Mouse (Mus musculus) forebrain, embryonic 12.5 days (tissue): ENCODE measurements around the gene Stx19. TPM values are rescaled to one million over a fixed set of nuclear protein-coding genes. Genes with fewer than 3 reads are reported as not detected.

Source experiments
- ATAC-seq: fragments of 200-750 bp; cut with Nextera tagmentation; 2 replicates; pipeline ENCODE4 v1.8.0; 2017; ENCODE audit warnings: moderate TSS enrichment; ENCODE audit not compliant: low FRiP score
- H3K27ac ChIP-seq: fragments of 300-500 bp; sonication (generic); 2 replicates; pipeline ENCODE4 v1.5.1; 2016; ENCODE audit warnings: mild to moderate bottlenecking
- H3K27me3 ChIP-seq: fragments of 300-500 bp; sonication (generic); 2 replicates; pipeline ENCODE4 v1.6.1; 2016; ENCODE audit warnings: mild to moderate bottlenecking
- H3K36me3 ChIP-seq: fragments of 300-500 bp; sonication (generic); replicated peaks from 2 replicates; pipeline ENCODE4 v1.6.1; 2016; ENCODE audit warnings: mild to moderate bottlenecking
- H3K4me1 ChIP-seq: fragments of 300-500 bp; sonication (generic); 2 replicates; pipeline ENCODE4 v1.6.1; 2016
- H3K4me2 ChIP-seq: fragments of 300-500 bp; sonication (generic); 2 replicates; pipeline ENCODE4 v1.6.1; 2016; ENCODE audit warnings: mild to moderate bottlenecking, moderate library complexity
- H3K4me3 ChIP-seq: fragments of 300-500 bp; sonication (generic); replicated peaks from 2 replicates; pipeline ENCODE4 v1.5.1; 2016; ENCODE audit warnings: mild to moderate bottlenecking
- H3K9ac ChIP-seq: fragments of 300-500 bp; sonication (generic); 2 replicates; pipeline ENCODE4 v1.6.1; 2016; ENCODE audit warnings: mild to moderate bottlenecking
- H3K9me3 ChIP-seq: fragments of 300-500 bp; sonication (generic); 2 replicates; pipeline ENCODE4 v1.6.1; 2016
- WGBS: fragments of 180-500 bp; shearing (Covaris S2); methylation state at CpG from one replicate; pipeline ENCODE4 v1.1.7; 2016; 5-methylcytosine and 5-hydroxymethylcytosine counted together
- polyA plus RNA-seq: library from polyadenylated mRNA; unstranded; fragments of >200 nt; fragmentation: Nextera tagmentation; extraction: Ambion mirVana; gene quantifications from 2 replicates; pipeline ENCODE4 v1.2.1, GENCODE M21; 2016

Gene Stx19
- polyA plus RNA-seq, 1 experiment from 2014 or later, result 0.64 TPM

GRCm38 (mm10) chr16:62810855-62811254, 3.6 kb upstream of the Stx19 start:
- WGBS, result 93% methylated on average over 4 of the region's 4 CpGs
- Histone ChIP-seq H3K4me1 (no peaks in the 10 kb centered on the region; the same call in 1 of the 2 replicates), H3K36me3 (no peaks in the 10 kb centered on the region), H3K27ac (no peak overlapping the region), H3K27me3 (no peaks in the 10 kb centered on the region), H3K4me3 (no peak overlapping the region), H3K9me3 (no peaks in the 10 kb centered on the region), H3K4me2 (no peak overlapping the region), H3K9ac (no peak overlapping the region)
- no peak for ATAC-seq

- H3K4me1 ChIP-seq, result no peaks in the 10 kb centered on the region
- no peaks in the 10 kb centered on the region for H3K9me3 ChIP-seq
- H3K4me2 ChIP-seq, result no peak overlapping the region
- no peaks in the 10 kb centered on the region for H3K27me3 ChIP-seq
- no peak overlapping the region for H3K27ac ChIP-seq
- H3K36me3 ChIP-seq, result no peaks in the 10 kb centered on the region
- no peak overlapping the region for H3K4me3 ChIP-seq
- no peak overlapping the region for H3K9ac ChIP-seq
- ATAC-seq, result no peak
- 72% methylated on average over 5 of the region's 5 CpGs for WGBS
Measured at GRCm38 (mm10) chr16:62813790-62814189, 686 bp upstream of the Stx19 start.

GRCm38 (mm10) chr16:62822472-62822871, 8.0 kb downstream of the Stx19 start:
- H3K9ac ChIP-seq, result no peak overlapping the region
- no peaks in the 10 kb centered on the region; the same call in 1 of the 2 replicates for H3K36me3 ChIP-seq
- WGBS, result 91% methylated on average over 6 of the region's 6 CpGs
- no peak overlapping the region for H3K4me3 ChIP-seq
- no peak overlapping the region for H3K27ac ChIP-seq
- no peak for ATAC-seq
- no peaks in the 10 kb centered on the region for H3K4me1 ChIP-seq
- H3K4me2 ChIP-seq, result no peak overlapping the region
- no peaks in the 10 kb centered on the region for H3K9me3 ChIP-seq
- H3K27me3 ChIP-seq, result no peaks in the 10 kb centered on the region

- ATAC-seq, result peak; percentile 44; the same call in 1 of the 2 replicates
- no peaks in the 10 kb centered on the region; the same call in 1 of the 2 replicates for H3K36me3 ChIP-seq
- 81% methylated on average over 12 of the region's 12 CpGs for WGBS
- no peak overlapping the region for H3K27ac ChIP-seq
- no peaks in the 10 kb centered on the region for H3K4me1 ChIP-seq
- H3K4me2 ChIP-seq, result no peak overlapping the region
- H3K27me3 ChIP-seq, result no peaks in the 10 kb centered on the region
- H3K9me3 ChIP-seq, result no peaks in the 10 kb centered on the region
- no peak overlapping the region for H3K9ac ChIP-seq
- no peak overlapping the region for H3K4me3 ChIP-seq
Measured at GRCm38 (mm10) chr16:62826156-62827001, 11.9 kb downstream of the Stx19 start.

- Histone ChIP-seq H3K27ac (no peak overlapping the region), H3K9me3 (no peaks in the 10 kb centered on the region), H3K27me3 (no peaks in the 10 kb centered on the region), H3K9ac (no peak overlapping the region), H3K4me2 (no peak overlapping the region), H3K4me1 (no peaks in the 10 kb centered on the region), H3K36me3 (no peaks in the 10 kb centered on the region), H3K4me3 (no peak overlapping the region)
- no peak for ATAC-seq
- WGBS, result 96% methylated on average over 2 of the region's 2 CpGs
Measured at GRCm38 (mm10) chr16:62832027-62832426, 17.6 kb downstream of the Stx19 start.

- 12% methylated on average over 4 of the region's 4 CpGs for WGBS
- Histone ChIP-seq H3K4me2 (no peak overlapping the region), H3K27ac (no peak overlapping the region), H3K9ac (no peak overlapping the region), H3K4me1 (no peaks in the 10 kb centered on the region), H3K9me3 (no peaks in the 10 kb centered on the region), H3K4me3 (no peak overlapping the region), H3K36me3 (no peaks in the 10 kb centered on the region), H3K27me3 (no peaks in the 10 kb centered on the region)
- peak; percentile 36; the same call in 1 of the 2 replicates for ATAC-seq
Measured at GRCm38 (mm10) chr16:62832481-62832880, 18.0 kb downstream of the Stx19 start.

GRCm38 (mm10) chr16:62834016-62834735, 19.7 kb downstream of the Stx19 start:
- Histone ChIP-seq H3K27ac (no peak overlapping the region), H3K27me3 (no peaks in the 10 kb centered on the region), H3K36me3 (no peaks in the 10 kb centered on the region), H3K4me1 (no peaks in the 10 kb centered on the region), H3K4me3 (no peak overlapping the region), H3K4me2 (no peak overlapping the region), H3K9ac (no peak overlapping the region), H3K9me3 (no peaks in the 10 kb centered on the region)
- no peak for ATAC-seq
- 64% methylated on average over 3 of the region's 3 CpGs for WGBS

- ATAC-seq, result no peak
Measured at GRCm38 (mm10) chr16:62845341-62845740, 30.9 kb downstream of the Stx19 start.

GRCm38 (mm10) chr16:62846498-62847312, 32.2 kb downstream of the Stx19 start, which contains the start of gene Arl13b:
TSS of gene Arl13b (minus strand) at chr16:62847040.
- ATAC-seq, result peak; percentile 100
- no peaks in the 10 kb centered on the region for H3K9me3 ChIP-seq
- H3K4me3 ChIP-seq, result peak within 1 kb of the TSS; percentile 87
- 0 out of 2 replicates have a peak within 1 kb of the TSS, but pooled peaks have one; percentile 66 for H3K27ac ChIP-seq
- peaks cover 12% of the 10 kb centered on the region for H3K4me1 ChIP-seq
- H3K4me2 ChIP-seq, result peak within 1 kb of the TSS; percentile 81
- H3K36me3 ChIP-seq, result no peaks in the 10 kb centered on the region
- peak within 1 kb of the TSS; percentile 82 for H3K9ac ChIP-seq
- H3K27me3 ChIP-seq, result no peaks in the 10 kb centered on the region
- WGBS, result under 1% methylated on average over 52 of the region's 52 CpGs

More at GRCm38 (mm10) chr16:62845341-62845740, 30.9 kb downstream of the Stx19 start:
- Histone ChIP-seq H3K27ac (no peak overlapping the region), H3K4me2 (no peak overlapping the region), H3K4me1 (peaks cover 12% of the 10 kb centered on the region), H3K9ac (no peak overlapping the region), H3K4me3 (no peak overlapping the region), H3K9me3 (no peaks in the 10 kb centered on the region), H3K36me3 (no peaks in the 10 kb centered on the region), H3K27me3 (no peaks in the 10 kb centered on the region)
- 91% methylated on average over 6 of the region's 6 CpGs for WGBS

GRCm38 (mm10) chr16:62852464-62853252, 38.2 kb downstream of the Stx19 start:
- no peaks in the 10 kb centered on the region; the same call in 1 of the 2 replicates for H3K27me3 ChIP-seq
- H3K4me3 ChIP-seq, result no peak overlapping the region
- H3K4me2 ChIP-seq, result no peak overlapping the region
- 0 out of 2 replicates have a peak, but pooled peaks cover 5% of the 10 kb centered on the region for H3K4me1 ChIP-seq
- no peaks in the 10 kb centered on the region for H3K36me3 ChIP-seq
- H3K9ac ChIP-seq, result no peak overlapping the region
- H3K27ac ChIP-seq, result no peak overlapping the region
- WGBS, result 85% methylated on average over 3 of the region's 3 CpGs
- no peaks in the 10 kb centered on the region for H3K9me3 ChIP-seq
- no peak for ATAC-seq

- Histone ChIP-seq H3K27ac (no peak overlapping the region), H3K4me1 (0 out of 2 replicates have a peak, but pooled peaks cover 5% of the 10 kb centered on the region), H3K9ac (peak overlapping the region; percentile 76), H3K36me3 (no peaks in the 10 kb centered on the region), H3K9me3 (no peaks in the 10 kb centered on the region), H3K27me3 (no peaks in the 10 kb centered on the region; the same call in 1 of the 2 replicates), H3K4me2 (peak overlapping the region; percentile 82), H3K4me3 (peak overlapping the region; percentile 56)
- ATAC-seq, result peak; percentile 36; the same call in 1 of the 2 replicates
- WGBS, result 18% methylated on average over 3 of the region's 3 CpGs
Measured at GRCm38 (mm10) chr16:62853611-62854126, 39.2 kb downstream of the Stx19 start.
